In the genomic region with DNA sequence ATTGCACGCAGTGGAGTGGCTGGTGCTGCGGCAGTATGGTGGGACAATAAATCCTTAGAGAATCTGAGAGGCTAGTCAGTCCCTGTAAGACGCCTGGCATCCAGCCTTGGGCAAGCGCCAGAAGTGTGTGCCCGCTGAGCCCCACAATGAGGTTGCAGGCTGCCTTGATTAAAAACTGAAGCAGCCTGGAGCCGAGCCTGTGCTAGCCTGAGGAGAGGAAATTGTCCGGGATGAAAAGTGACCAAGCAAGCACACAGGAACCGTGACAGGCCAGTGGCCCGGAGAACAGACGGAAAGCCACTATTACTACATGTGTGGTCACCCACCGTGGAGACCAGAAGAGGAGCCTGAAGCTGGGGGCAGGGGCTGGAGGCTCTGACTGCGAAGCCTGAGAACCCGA, we compare ENCODE assay signal across 8 mouse cellular contexts. TPM values are rescaled to one million over a fixed set of nuclear protein-coding genes. Genes with fewer than 3 reads are reported as not detected.
A peak's percentile ranks its signal among the peaks of the same experiment; 100 is the strongest.
DNase-seq lines count a peak whose midpoint lies in the region; ATAC-seq and TF ChIP-seq lines count a peak whose summit lies in the region.

No protein-coding gene starts in this region.

- H3K9ac ChIP-seq in forebrain, embryonic 13.5 days = no peak overlapping the region
- H3K9ac ChIP-seq in limb, embryonic 11.5 days (ENCODE audit: low read length) = no peak overlapping the region

- H3K27me3 ChIP-seq in forebrain, embryonic 13.5 days = no peaks in the 10 kb centered on the region
- no peaks in the 10 kb centered on the region for H3K27me3 ChIP-seq in limb, embryonic 11.5 days (ENCODE audit: control insufficient read depth, insufficient read depth, low read length)
- H3K27me3 ChIP-seq in thymus, adult 2 months (ENCODE audit: control insufficient read depth, insufficient read depth, low read length) = no peaks in the 10 kb centered on the region

- no peak overlapping the region for H3K4me2 ChIP-seq in forebrain, embryonic 13.5 days
- no peak overlapping the region for H3K4me2 ChIP-seq in limb, embryonic 11.5 days (ENCODE audit: low read depth, severe bottlenecking)

- H3K4me3 ChIP-seq in forebrain, embryonic 13.5 days = no peak overlapping the region
- H3K4me3 ChIP-seq in limb, embryonic 11.5 days (ENCODE audit: low read depth, low read length) = no peak overlapping the region
- H3K4me3 ChIP-seq in thymus, adult 2 months (ENCODE audit: control insufficient read depth, insufficient read depth, low read length) = no peak overlapping the region

- peak overlapping the region; percentile 61 for H3K27ac ChIP-seq in forebrain, embryonic 13.5 days
- H3K27ac ChIP-seq in limb, embryonic 11.5 days (replicated peaks; ENCODE audit: low read depth, low read length) = peak overlapping the region; percentile 70; the same call in 1 of the 2 replicates
- H3K27ac ChIP-seq in thymus, adult 2 months (ENCODE audit: control insufficient read depth, insufficient read depth, low read length) = no peak overlapping the region

- H3K4me1 ChIP-seq in forebrain, embryonic 13.5 days = peaks cover 19% of the 10 kb centered on the region
- H3K4me1 ChIP-seq in limb, embryonic 11.5 days (ENCODE audit: control insufficient read depth, insufficient read depth, low read length) = peaks cover 15% of the 10 kb centered on the region
- H3K4me1 ChIP-seq in thymus, adult 2 months (replicated peaks; ENCODE audit: control insufficient read depth, insufficient read depth, low read length) = peaks cover 22% of the 10 kb centered on the region

- intact Hi-C loops in left cerebral cortex, postnatal 14 days (cut with DNase I) = no loop called here

- no peak for TF ChIP-seq CTCF in thymus, adult 2 months (IDR thresholded peaks at IDR 0.05; ENCODE audit: borderline replicate concordance, control insufficient read depth, extremely low read depth, insufficient read depth, low read length, poor library complexity)

- peak; percentile 64 to 65 for DNase-seq in left cerebral cortex, postnatal 14 days (ENCODE audit: low spot score in 2 of 2)
- no peak for DNase-seq in left cerebral cortex, adult 8-10 months (ENCODE audit: low spot score in 2 of 2)
- peak; percentile 46 for DNase-seq in brain, embryonic 18.5 days (ENCODE audit: low read depth, low spot score)
- DNase-seq in limb, embryonic 11.5 days (ENCODE audit: low spot score) = peak; percentile 49
- DNase-seq in spleen, postnatal 36 days (ENCODE audit: low spot score in 2 of 2) = no peak
- DNase-seq in thymus, adult 2 months = no peak
- no peak for DNase-seq in spleen, adult 12 weeks (ENCODE audit: low spot score)

- peak; percentile 84 for ATAC-seq in forebrain, embryonic 13.5 days
- ATAC-seq in limb, embryonic 11.5 days (ENCODE audit: insufficient number of reproducible peaks, low FRiP score, low TSS enrichment, low read depth) = no peak; the same call in 1 of the 2 replicates

- 0 out of 2 replicates have a peak, but pooled peaks cover 2% of the 10 kb centered on the region for H3K36me3 ChIP-seq in forebrain, embryonic 13.5 days (ENCODE audit: poor library complexity, severe bottlenecking)
- no peaks in the 10 kb centered on the region; the same call in 1 of the 2 replicates for H3K36me3 ChIP-seq in limb, embryonic 11.5 days (ENCODE audit: control insufficient read depth, insufficient read depth, low read length)
- H3K36me3 ChIP-seq in thymus, adult 2 months (ENCODE audit: control insufficient read depth, insufficient read depth, low read length) = peaks cover 9% of the 10 kb centered on the region

- TF ChIP-seq POLR2A in thymus, adult 2 months (IDR thresholded peaks at IDR 0.05; ENCODE audit: control insufficient read depth, extremely low read depth, insufficient read depth, low read length, poor library complexity) = no peak

- H3K9me3 ChIP-seq in forebrain, embryonic 13.5 days (replicated peaks) = no peaks in the 10 kb centered on the region
- H3K9me3 ChIP-seq in limb, embryonic 11.5 days (ENCODE audit: control insufficient read depth, low read length) = peaks cover 2% of the 10 kb centered on the region; the same call in 1 of the 2 replicates

- 41% methylated on average over 13 of the region's 13 CpGs for WGBS in forebrain, embryonic 13.5 days
- WGBS in limb, embryonic 11.5 days = 36% methylated on average over 13 of the region's 13 CpGs
- 94% methylated on average over 13 of the region's 13 CpGs for WGBS in thymus, adult 2 months

RNA-seq across cellular contexts. Expression of a gene that starts 14.6 kb away (rescaled TPM):
- total RNA-seq in left cerebral cortex, postnatal 14 days (2021) = 1 to 10 TPM; 5.1 to 5.9 TPM
- total RNA-seq in left cerebral cortex, adult 8-10 months (2022) = 1 to 10 TPM; 2.7 to 6.4 (median 4.9) TPM
- polyA plus RNA-seq in forebrain, embryonic 13.5 days (2015; fragmentation: Nextera tagmentation; extraction: Ambion mirVana) = 25.7 and 28.5 TPM in 2 replicates
- 71.1 and 84.6 TPM in 2 replicates for polyA plus RNA-seq in limb, embryonic 11.5 days (2014; fragmentation: Nextera tagmentation; extraction: Ambion mirVana)
- polyA plus RNA-seq in thymus, adult 2 months (2012; rRNA removed) = 781 and 799 TPM in 2 replicates

RNA-seq across cellular contexts. Expression of a gene that starts 36.1 kb away (rescaled TPM):
- total RNA-seq in left cerebral cortex, postnatal 14 days (2021) = 10 to 100 TPM; 24.8 to 25.1 TPM
- 10 to 100 TPM; 20.0 to 25.7 (median 22.9) TPM for total RNA-seq in left cerebral cortex, adult 8-10 months (2022)
- 23.3 and 23.6 TPM in 2 replicates for polyA plus RNA-seq in forebrain, embryonic 13.5 days (2015; fragmentation: Nextera tagmentation; extraction: Ambion mirVana)
- 24.0 and 24.9 TPM in 2 replicates for polyA plus RNA-seq in limb, embryonic 11.5 days (2014; fragmentation: Nextera tagmentation; extraction: Ambion mirVana)
- 72.4 and 76.2 TPM in 2 replicates for polyA plus RNA-seq in thymus, adult 2 months (2012; rRNA removed)

Comparison
In these comparisons a context has a peak if more than half of its experiments do, and no peak if none do; other contexts are left out.
1. DNase-seq: peak in left cerebral cortex, postnatal 14 days (2 of 2), brain, embryonic 18.5 days (single experiment) and limb, embryonic 11.5 days (single experiment); none in left cerebral cortex, adult 8-10 months (0 of 2), spleen, postnatal 36 days (0 of 2), thymus, adult 2 months (single experiment) and spleen, adult 12 weeks (single experiment).